Mouse (Mus musculus): ENCODE results near the gene Gadd45g.

Gadd45g gene

DNA sequence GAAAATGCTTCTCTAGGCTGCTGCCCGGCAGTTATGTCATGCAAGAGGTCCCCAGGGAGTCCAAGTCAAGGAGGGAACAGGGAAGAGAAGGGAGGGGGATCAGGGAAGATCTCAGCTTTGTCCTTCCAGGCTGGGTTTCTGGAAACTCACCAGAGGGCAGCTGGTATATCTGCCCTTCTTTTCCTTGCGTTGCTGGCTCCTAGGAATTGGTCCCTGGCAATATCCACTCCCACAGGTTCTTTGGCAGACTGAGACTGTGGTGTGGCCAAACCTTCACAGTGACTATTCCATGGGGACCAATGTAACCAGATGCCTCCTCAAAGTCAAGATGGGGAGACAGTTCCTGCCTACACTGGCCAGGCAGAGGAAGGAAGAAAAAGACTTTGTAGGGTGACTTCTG lies 41.9 kb downstream of the Gadd45g start:
- DNase-seq: peak; percentile 34 to 57

DNA sequence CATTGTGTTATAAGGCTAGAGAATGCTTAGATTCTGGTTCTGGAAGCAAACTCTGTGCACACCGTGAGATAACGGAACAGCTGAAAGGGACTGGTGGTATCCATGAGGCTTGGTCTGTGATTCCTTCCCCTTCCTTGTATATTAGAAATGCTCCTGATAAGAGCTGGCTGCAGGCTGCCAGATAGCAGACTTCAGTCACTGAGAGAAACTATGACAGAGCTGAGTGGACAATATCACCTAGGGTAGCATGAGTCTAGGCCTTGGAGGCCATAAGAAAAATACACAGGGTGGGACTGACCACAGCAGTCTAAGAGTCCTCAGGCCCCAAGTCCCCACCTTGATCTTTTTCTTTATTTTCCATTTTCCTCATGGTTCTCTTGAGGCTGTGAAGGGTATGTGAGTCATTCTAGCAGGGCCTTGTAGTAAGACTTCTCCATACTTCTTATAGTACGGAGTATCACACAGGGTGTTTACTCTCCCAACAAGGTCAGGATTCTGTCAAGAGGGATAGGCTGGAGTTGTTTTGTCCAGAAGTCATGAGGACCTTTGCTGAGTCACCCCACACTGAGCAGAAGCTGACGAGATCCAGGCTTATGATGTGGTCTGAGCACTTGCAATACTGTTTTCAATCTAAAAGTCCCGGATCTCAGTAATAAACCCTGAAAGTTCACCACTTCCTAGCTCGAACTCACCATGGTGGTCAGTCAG lies 45.5 kb downstream of the Gadd45g start:
- DNase-seq: no peak

DNA sequence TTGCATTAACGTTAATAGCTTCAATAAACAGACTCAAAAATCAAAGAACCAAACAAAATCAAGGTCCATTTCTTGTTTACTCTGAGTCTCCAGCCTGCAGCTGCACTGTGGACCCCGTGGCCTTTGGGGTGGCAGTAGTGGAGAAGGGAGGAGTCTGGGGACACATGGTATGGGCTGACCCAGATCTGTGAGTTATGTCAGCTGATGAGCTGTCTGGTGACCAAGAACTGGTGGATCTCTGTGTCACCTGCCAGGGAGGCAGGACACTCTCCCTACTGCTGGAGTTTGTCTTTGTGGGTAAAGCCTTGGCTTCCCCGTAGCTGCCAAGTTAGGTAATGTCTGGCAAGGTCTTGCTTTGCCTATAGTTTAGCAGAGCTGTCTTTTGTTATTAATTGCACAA lies 51.1 kb downstream of the Gadd45g start:
- DNase-seq: no peak
